Mouse (Mus musculus): ENCODE measurements around the gene Vps26c. TPM values are rescaled to one million over a fixed set of nuclear protein-coding genes. Genes with fewer than 3 reads are reported as not detected.
A peak's percentile ranks its signal among the peaks of the same experiment; 100 is the strongest.

Gene Vps26c
- total and polyA plus RNA-seq, 2 experiments: 18.8 to 33.1 TPM

- H3K27me3 ChIP-seq (ENCODE audit: control insufficient read depth, insufficient read depth, low read length): no peaks in the 10 kb centered on the region
- peak; percentile 42 for DNase-seq (ENCODE audit: extremely low read depth, low read depth, low spot score)
- TF ChIP-seq POLR2A (IDR thresholded peaks at IDR 0.05; ENCODE audit: extremely low read depth, insufficient read depth, low read length): no peak
- TF ChIP-seq CTCF (IDR thresholded peaks at IDR 0.05; ENCODE audit: low read depth, low read length): no peak
- peak overlapping the region; percentile 100 for H3K9ac ChIP-seq (ENCODE audit: low read depth, low read length)
- 20% methylated on average over 10 of the region's 10 CpGs for WGBS
- H3K4me1 ChIP-seq (ENCODE audit: control insufficient read depth, insufficient read depth, low read length): peaks cover 24% of the 10 kb centered on the region
- peak overlapping the region; percentile 99 for H3K4me3 ChIP-seq (ENCODE audit: insufficient read depth, low read depth, low read length)
- H3K79me2 ChIP-seq (ENCODE audit: control insufficient read depth, insufficient read depth, low read length): peaks cover 35% of the 10 kb centered on the region
- no peaks in the 10 kb centered on the region for H3K36me3 ChIP-seq (ENCODE audit: control insufficient read depth, insufficient read depth, low read length)
- peak overlapping the region; percentile 99 for H3K27ac ChIP-seq (replicated peaks; ENCODE audit: insufficient read depth, low read depth, low read length)
Measured at GRCm38 (mm10) chr16:94571111-94571993, 44.7 kb upstream of the Vps26c start.

- no peak for TF ChIP-seq CTCF (IDR thresholded peaks at IDR 0.05; ENCODE audit: low read depth, low read length)
- TF ChIP-seq POLR2A (IDR thresholded peaks at IDR 0.05; ENCODE audit: extremely low read depth, insufficient read depth, low read length): peak; percentile 75; the same call in 1 of the 2 replicates
- peaks cover 27% of the 10 kb centered on the region; the same call in 1 of the 2 replicates for H3K79me2 ChIP-seq (ENCODE audit: control insufficient read depth, insufficient read depth, low read length)
- no peaks in the 10 kb centered on the region for H3K27me3 ChIP-seq (ENCODE audit: control insufficient read depth, insufficient read depth, low read length)
- no peaks in the 10 kb centered on the region for H3K36me3 ChIP-seq (ENCODE audit: control insufficient read depth, insufficient read depth, low read length)
- peak overlapping the region; percentile 99 for H3K4me3 ChIP-seq (ENCODE audit: insufficient read depth, low read depth, low read length)
- peaks cover 21% of the 10 kb centered on the region for H3K4me1 ChIP-seq (ENCODE audit: control insufficient read depth, insufficient read depth, low read length)
- DNase-seq (ENCODE audit: extremely low read depth, low read depth, low spot score): peak; percentile 71
- H3K27ac ChIP-seq (replicated peaks; ENCODE audit: insufficient read depth, low read depth, low read length): peak overlapping the region; percentile 99
- 2% methylated on average over 66 of the region's 88 CpGs for WGBS
- H3K9ac ChIP-seq (ENCODE audit: low read depth, low read length): peak overlapping the region; percentile 100
Measured at GRCm38 (mm10) chr16:94570361-94571041, 43.9 kb upstream of the Vps26c start.

GRCm38 (mm10) chr16:94569229-94570176 is 42.9 kb upstream of the Vps26c start, which contains the start of gene Dyrk1a:
Dyrk1a (plus strand) TSS chr16:94570010.
- H3K9ac ChIP-seq (ENCODE audit: low read depth, low read length): peak within 1 kb of the TSS; percentile 100
- H3K79me2 ChIP-seq (ENCODE audit: control insufficient read depth, insufficient read depth, low read length): peaks cover 22% of the 10 kb centered on the region; the same call in 1 of the 2 replicates
- H3K36me3 ChIP-seq (ENCODE audit: control insufficient read depth, insufficient read depth, low read length): no peaks in the 10 kb centered on the region
- peak within 1 kb of the TSS; percentile 100 for H3K27ac ChIP-seq (replicated peaks; ENCODE audit: insufficient read depth, low read depth, low read length)
- under 1% methylated on average over 107 of the region's 133 CpGs for WGBS
- peaks cover 18% of the 10 kb centered on the region for H3K4me1 ChIP-seq (ENCODE audit: control insufficient read depth, insufficient read depth, low read length)
- no peaks in the 10 kb centered on the region for H3K27me3 ChIP-seq (ENCODE audit: control insufficient read depth, insufficient read depth, low read length)
- H3K4me3 ChIP-seq (ENCODE audit: insufficient read depth, low read depth, low read length): peak within 1 kb of the TSS; percentile 99
- TF ChIP-seq CTCF (IDR thresholded peaks at IDR 0.05; ENCODE audit: low read depth, low read length) (no peak), POLR2A (IDR thresholded peaks at IDR 0.05; ENCODE audit: extremely low read depth, insufficient read depth, low read length) (0 out of 2 replicates have a peak, but pooled peaks have one; percentile 17)
- DNase-seq (ENCODE audit: extremely low read depth, low read depth, low spot score): peak; percentile 93

GRCm38 (mm10) chr16:94568335-94569228 is 42.0 kb upstream of the Vps26c start:
- WGBS: under 1% methylated on average over 48 of the region's 53 CpGs
- peak; percentile 50 for DNase-seq (ENCODE audit: extremely low read depth, low read depth, low spot score)
- peaks cover 15% of the 10 kb centered on the region for H3K4me1 ChIP-seq (ENCODE audit: control insufficient read depth, insufficient read depth, low read length)
- no peaks in the 10 kb centered on the region for H3K27me3 ChIP-seq (ENCODE audit: control insufficient read depth, insufficient read depth, low read length)
- peak overlapping the region; percentile 100 for H3K27ac ChIP-seq (replicated peaks; ENCODE audit: insufficient read depth, low read depth, low read length)
- no peak for TF ChIP-seq CTCF (IDR thresholded peaks at IDR 0.05; ENCODE audit: low read depth, low read length)
- peak; percentile 61; the same call in 1 of the 2 replicates for TF ChIP-seq POLR2A (IDR thresholded peaks at IDR 0.05; ENCODE audit: extremely low read depth, insufficient read depth, low read length)
- peak overlapping the region; percentile 99 for H3K9ac ChIP-seq (ENCODE audit: low read depth, low read length)
- H3K4me3 ChIP-seq (ENCODE audit: insufficient read depth, low read depth, low read length): peak overlapping the region; percentile 89
- no peaks in the 10 kb centered on the region for H3K36me3 ChIP-seq (ENCODE audit: control insufficient read depth, insufficient read depth, low read length)
- peaks cover 19% of the 10 kb centered on the region; the same call in 1 of the 2 replicates for H3K79me2 ChIP-seq (ENCODE audit: control insufficient read depth, insufficient read depth, low read length)

All from liver, adult 2 months (tissue).